Mouse (Mus musculus) A20 (cell line): ENCODE measurements around the gene Grm8.

Source experiments
- DNase-seq: peaks from one replicate; pipeline ENCODE4 v3.0.0-alpha.2; 2011; ENCODE audit warnings: low read depth, low spot score

Grm8 gene

GRCm38 (mm10) chr6:27262611-27263010 lies 872.4 kb downstream of the Grm8 start:
- DNase-seq: no peak

GRCm38 (mm10) chr6:27240416-27240815 lies 894.6 kb downstream of the Grm8 start:
- DNase-seq: no peak

GRCm38 (mm10) chr6:27239968-27240367 lies 895.0 kb downstream of the Grm8 start:
- no peak for DNase-seq
